Mouse (Mus musculus) ES-Bruce4 (cell line): ENCODE results near the gene Fcnb.
A peak's percentile ranks its signal among the peaks of the same experiment; 100 is the strongest.

Experiments
- CTCF ChIP-seq: IDR thresholded peaks from one replicate; pipeline ENCODE4 v1.8.1; 2011; ENCODE audit warnings: low read depth, low read length
- EP300 ChIP-seq: IDR thresholded peaks from 2 replicates; pipeline ENCODE4 v1.6.1; 2011; ENCODE audit warnings: low read depth, low read length; ENCODE audit not compliant: insufficient read depth
- POLR2A ChIP-seq: IDR thresholded peaks from one replicate; pipeline ENCODE4 v1.8.1; 2011; ENCODE audit warnings: low read length; ENCODE audit not compliant: insufficient read depth

- TF ChIP-seq POLR2A, result no peak
- no peak for TF ChIP-seq EP300
- TF ChIP-seq CTCF, result peak; percentile 34
Measured at GRCm38 (mm10) chr2:28120342-28120741, 35.7 kb upstream of the Fcnb start.
